Mouse (Mus musculus) CD4-positive helper T cell, adult 2 months (primary cell): ENCODE results near the gene Atxn7l3b.

Experiments used
- DNase-seq: peaks from one replicate; pipeline ENCODE4 v3.0.0-alpha.2; 2012; ENCODE audit warnings: low read depth, missing footprints, low spot score

The Atxn7l3b gene

DNA sequence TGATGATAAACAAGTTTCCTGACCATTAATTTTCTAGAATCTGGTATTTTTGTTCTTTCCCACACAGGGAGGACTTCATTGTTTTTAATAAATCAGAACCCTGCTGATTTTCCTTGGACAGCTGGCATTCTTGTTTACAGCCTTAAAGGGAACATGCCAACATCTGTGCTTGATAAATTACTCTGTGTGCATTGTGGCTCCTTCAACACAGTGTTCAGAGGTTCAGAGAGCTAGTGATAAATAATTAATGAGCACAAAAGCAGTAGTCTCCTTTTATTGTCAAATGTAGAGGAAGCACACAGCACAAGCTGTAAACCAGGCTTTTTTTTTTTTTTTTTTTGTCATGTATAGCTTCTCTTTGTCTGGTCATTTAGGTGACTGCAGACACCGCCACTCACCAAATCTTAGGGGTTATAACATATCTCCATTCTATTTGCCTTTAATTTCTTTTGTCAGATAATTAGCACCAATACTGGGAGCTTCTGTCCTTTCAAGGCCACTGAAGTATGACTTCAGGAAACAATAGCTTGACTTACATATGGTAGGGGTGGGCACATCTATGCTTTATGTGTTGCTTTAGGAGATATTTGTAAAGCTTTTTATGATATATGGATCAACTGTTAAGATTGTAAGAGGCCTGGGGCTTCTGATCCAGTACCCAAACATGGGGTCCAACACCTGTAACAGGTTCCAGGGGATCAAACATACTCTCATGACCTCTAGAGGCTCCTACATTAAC, 52.0 kb downstream of the Atxn7l3b start:
- no peak for DNase-seq
